Mouse (Mus musculus): ENCODE data around the gene Smdt1. TPM values are rescaled to one million over a fixed set of nuclear protein-coding genes. Genes with fewer than 3 reads are reported as not detected.

Smdt1 gene
- total RNA-seq, 2 experiments from 2014 or later = 149 to 152 TPM

Small RNAs within 50 kb of the gene (microRNA-seq; reads per million reads assigned to microRNA genes)
- 0 reads per million in 2 experiments for gene Mir7684

Other genes starting within 250 kb of the Smdt1 start
- gene Ccdc134, start 211.0 kb upstream of the Smdt1 start, total RNA-seq (2021) = 10 to 100 TPM; 12.4 to 12.9 TPM
- 100 to 1,000 TPM; 175 to 189 TPM for gene Srebf2, start 191.8 kb upstream of the Smdt1 start, total RNA-seq (2021)
- gene Shisa8, start 126.1 kb upstream of the Smdt1 start, total RNA-seq (2021) = 1 to 10 TPM; 1.4 to 1.9 TPM
- gene Tnfrsf13c, start 114.6 kb upstream of the Smdt1 start, total RNA-seq (2021) = under 1 TPM; 0.47 to 0.76 TPM
- gene Cenpm, start 94.2 kb upstream of the Smdt1 start, total RNA-seq (2021) = 1 to 10 TPM; 2.5 to 3.1 TPM
- 100 to 1,000 TPM; 100 to 113 TPM for gene 1500009C09Rik, start 86.6 kb upstream of the Smdt1 start, total RNA-seq (2021)
- 100 to 1,000 TPM; 609 to 650 TPM for gene Sept3, start 64.1 kb upstream of the Smdt1 start, total RNA-seq (2021)
- gene Wbp2nl, start 40.0 kb upstream of the Smdt1 start, total RNA-seq (2021) = not detected
- gene Naga, start within 50 bp of the Smdt1 start, total RNA-seq (2021) = 10 to 100 TPM; 33.5 to 40.5 TPM
- under 1 TPM; 0.25 to 0.52 TPM for gene Pheta2, start within 50 bp of the Smdt1 start, total RNA-seq (2021)
- 100 to 1,000 TPM; 206 to 215 TPM for gene Ndufa6, start 15.4 kb downstream of the Smdt1 start, total RNA-seq (2021)
- gene Cyp2d22, start 41.3 kb downstream of the Smdt1 start, total RNA-seq (2021) = 10 to 100 TPM; 57.5 to 64.1 TPM
- under 1 TPM in 1 of 2 experiments, not detected in 1; 0.41 TPM for gene Cyp2d11, start 55.1 kb downstream of the Smdt1 start, total RNA-seq (2021)
- under 1 TPM in 1 of 2 experiments, not detected in 1; 0.81 TPM for gene Cyp2d10, start 68.2 kb downstream of the Smdt1 start, total RNA-seq (2021)
- not detected for gene Cyp2d9, start 94.5 kb downstream of the Smdt1 start, total RNA-seq (2021)
- gene Cyp2d12, start 216.1 kb downstream of the Smdt1 start, total RNA-seq (2021) = not detected